Mouse (Mus musculus) bone marrow macrophage, adult 2 months (primary cell): Measurements from ENCODE around the gene Grin2b. TPM values are rescaled to one million over a fixed set of nuclear protein-coding genes. Genes with fewer than 3 reads are reported as not detected.
"Not testable (repeated sequence)": the region's sequence is repeated elsewhere in the genome, so short reads cannot be mapped to it uniquely, and the experiment has no call there.

Source experiments
- H3K27ac ChIP-seq: 2 replicates; pipeline ENCODE4 v1.5.1; 2012; ENCODE audit warnings: low read depth, low read length; ENCODE audit not compliant: insufficient read depth
- H3K4me1 ChIP-seq: 2 replicates; pipeline ENCODE4 v1.6.1; 2012; ENCODE audit warnings: low read length; ENCODE audit not compliant: control insufficient read depth, insufficient read depth
- H3K4me3 ChIP-seq: 2 replicates; pipeline ENCODE4 v1.5.1; 2012; ENCODE audit warnings: mild to moderate bottlenecking, low read length, moderate library complexity; ENCODE audit not compliant: insufficient read depth
- CTCF ChIP-seq: IDR thresholded peaks from 2 replicates; pipeline ENCODE4 v1.5.1; 2012; ENCODE audit warnings: low read depth, mild to moderate bottlenecking, low read length, moderate library complexity
- POLR2A ChIP-seq: IDR thresholded peaks from 2 replicates; pipeline ENCODE4 v1.6.1; 2012; ENCODE audit warnings: mild to moderate bottlenecking, low read depth, low read length, borderline replicate concordance
- polyA plus RNA-seq: library from polyadenylated mRNA; stranded (reverse); fragments of >200 nt; gene quantifications from 2 replicates; pipeline ENCODE4 v1.2.4, GENCODE M21; 2012; ENCODE audit not compliant: missing spikeins, insufficient read depth, insufficient read length

Gene Grin2b
- polyA plus RNA-seq, 1 experiment, result not detected

GRCm38 (mm10) chr6:135758735-135759134, 414.6 kb downstream of the Grin2b start:
- no peak overlapping the region for H3K27ac ChIP-seq
- TF ChIP-seq CTCF (no peak), POLR2A (no peak)
- H3K4me3 ChIP-seq, result no peak overlapping the region
- H3K4me1 ChIP-seq, result no peaks in the 10 kb centered on the region

- Histone ChIP-seq H3K4me3 (no peak overlapping the region), H3K4me1 (no peaks in the 10 kb centered on the region), H3K27ac (no peak overlapping the region)
- TF ChIP-seq POLR2A, result no peak
- no peak for TF ChIP-seq CTCF
Observed at GRCm38 (mm10) chr6:135756075-135756474, 417.2 kb downstream of the Grin2b start.

GRCm38 (mm10) chr6:135748412-135749076, 424.8 kb downstream of the Grin2b start:
- Histone ChIP-seq H3K27ac (no peak overlapping the region), H3K4me3 (no peak overlapping the region), H3K4me1 (no peaks in the 10 kb centered on the region)
- no peak for TF ChIP-seq CTCF
- no peak for TF ChIP-seq POLR2A

GRCm38 (mm10) chr6:135745606-135746005, 427.7 kb downstream of the Grin2b start:
- no peak overlapping the region for H3K27ac ChIP-seq
- no peak overlapping the region for H3K4me3 ChIP-seq
- no peak for TF ChIP-seq POLR2A
- TF ChIP-seq CTCF, result no peak
- H3K4me1 ChIP-seq, result no peaks in the 10 kb centered on the region

- Histone ChIP-seq H3K27ac (no peak overlapping the region), H3K4me1 (no peaks in the 10 kb centered on the region), H3K4me3 (no peak overlapping the region)
- no peak for TF ChIP-seq CTCF
- no peak for TF ChIP-seq POLR2A
Observed at GRCm38 (mm10) chr6:135734227-135734732, 439.0 kb downstream of the Grin2b start.

GRCm38 (mm10) chr6:135727106-135727505, 446.2 kb downstream of the Grin2b start:
- TF ChIP-seq POLR2A, result no peak
- no peak for TF ChIP-seq CTCF
- H3K27ac ChIP-seq, result no peak overlapping the region
- no peaks in the 10 kb centered on the region for H3K4me1 ChIP-seq
- no peak overlapping the region for H3K4me3 ChIP-seq

- TF ChIP-seq POLR2A (no peak), CTCF (no peak)
Observed at GRCm38 (mm10) chr6:135721706-135722105, 451.6 kb downstream of the Grin2b start.

GRCm38 (mm10) chr6:135714906-135715305, 458.4 kb downstream of the Grin2b start:
- Histone ChIP-seq H3K4me3 (no peak overlapping the region), H3K27ac (no peak overlapping the region), H3K4me1 (no peaks in the 10 kb centered on the region)
- no peak for TF ChIP-seq CTCF
- TF ChIP-seq POLR2A, result no peak

More at GRCm38 (mm10) chr6:135721706-135722105, 451.6 kb downstream of the Grin2b start:
- Histone ChIP-seq H3K4me3 (no peak overlapping the region), H3K4me1 (no peaks in the 10 kb centered on the region), H3K27ac (no peak overlapping the region)

- no peak for TF ChIP-seq POLR2A
- TF ChIP-seq CTCF, result no peak
- H3K4me3 ChIP-seq, result no peak overlapping the region
- H3K27ac ChIP-seq, result no peak overlapping the region
- H3K4me1 ChIP-seq, result no peaks in the 10 kb centered on the region
Observed at GRCm38 (mm10) chr6:135714236-135714635, 459.1 kb downstream of the Grin2b start.

GRCm38 (mm10) chr6:135713716-135714115, 459.6 kb downstream of the Grin2b start:
- no peak overlapping the region for H3K4me3 ChIP-seq
- H3K27ac ChIP-seq, result no peak overlapping the region
- H3K4me1 ChIP-seq, result no peaks in the 10 kb centered on the region
- TF ChIP-seq POLR2A (no peak), CTCF (no peak)

- not testable (repeated sequence) for H3K4me3 ChIP-seq, H3K27ac ChIP-seq, H3K4me1 ChIP-seq
Observed at GRCm38 (mm10) chr6:135706850-135707522, 466.3 kb downstream of the Grin2b start.
